Comparison of ENCODE assay signal across 9 mouse cellular contexts in the genomic region with DNA sequence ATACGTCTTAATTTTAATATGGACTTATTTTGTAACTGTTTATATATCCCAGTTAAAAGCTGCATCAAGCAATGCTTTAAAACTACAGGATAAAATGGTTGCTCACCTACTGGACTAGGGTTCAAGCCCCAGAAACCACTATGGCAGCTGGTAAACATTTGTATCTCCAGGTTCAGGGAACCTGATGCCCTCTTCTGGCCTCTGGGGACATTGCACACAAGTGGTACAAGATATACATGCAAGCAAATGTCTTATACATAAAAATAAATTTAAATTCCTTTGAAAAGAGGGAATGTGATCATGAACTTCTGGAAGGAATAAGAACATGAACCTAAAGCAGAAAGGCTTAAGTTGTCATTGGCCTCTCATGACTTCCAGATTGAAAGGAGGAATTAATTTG.
A peak's percentile ranks its signal among the peaks of the same experiment; 100 is the strongest.
DNase-seq lines count a peak whose midpoint lies in the region; ATAC-seq and TF ChIP-seq lines count a peak whose summit lies in the region.
"Had no signal": no experiment of that assay in that cellular context is flagged by ENCODE, and none has a peak within 500 bp of the region (broad histone marks: within the 10 kb centered on the region; RNA-seq: fewer than 3 reads in every experiment).

No protein-coding gene starts in this region.

- H3K4me1 ChIP-seq in intestine, postnatal 0 days (replicated peaks; ENCODE audit: control insufficient read depth, insufficient read depth, low read length), result no peaks in the 10 kb centered on the region
- no peaks in the 10 kb centered on the region for H3K4me1 ChIP-seq in intestine, embryonic 15.5 days (replicated peaks)
- no peaks in the 10 kb centered on the region for H3K4me1 ChIP-seq in E14TG2a.4 (replicated peaks; ENCODE audit: low read depth, low read length)
- H3K4me1 ChIP-seq: stomach, embryonic 15.5 days had no signal

- no peak overlapping the region for H3K4me2 ChIP-seq in intestine, postnatal 0 days (replicated peaks; ENCODE audit: low read depth)
- no peak overlapping the region for H3K4me2 ChIP-seq in intestine, embryonic 15.5 days (replicated peaks)
- H3K4me2 ChIP-seq: stomach, embryonic 15.5 days had no signal

- TF ChIP-seq CTCF in intestine, postnatal 0 days (IDR thresholded peaks at IDR 0.05; ENCODE audit: low read depth), result peak; percentile 55
- peak; percentile 58 for TF ChIP-seq CTCF in E14TG2a.4 (conservative IDR thresholded peaks at IDR 0.05; ENCODE audit: low read length)

- H3K36me3 ChIP-seq in intestine, postnatal 0 days (ENCODE audit: control insufficient read depth, insufficient read depth), result no peaks in the 10 kb centered on the region
- H3K36me3 ChIP-seq in intestine, embryonic 15.5 days, result no peaks in the 10 kb centered on the region
- H3K36me3 ChIP-seq in E14TG2a.4 (ENCODE audit: insufficient read depth, low read length), result no peaks in the 10 kb centered on the region
- H3K36me3 ChIP-seq: stomach, embryonic 15.5 days had no signal

- 84% methylated on average over 1 of the region's 1 CpGs for WGBS in intestine, postnatal 0 days
- 77% methylated on average over 1 of the region's 1 CpGs for WGBS in intestine, embryonic 15.5 days

- intact Hi-C loops in left cerebral cortex, postnatal 25 days (cut with DNase I), result no loop called here

- H3K27ac ChIP-seq in intestine, postnatal 0 days (ENCODE audit: low read depth, low read length), result no peak overlapping the region
- H3K27ac ChIP-seq in intestine, embryonic 15.5 days, result no peak overlapping the region
- H3K27ac ChIP-seq: stomach, embryonic 15.5 days had no signal

- H3K9ac ChIP-seq in intestine, postnatal 0 days (ENCODE audit: low read depth, low read length), result no peak overlapping the region
- H3K9ac ChIP-seq in intestine, embryonic 15.5 days, result no peak overlapping the region
- H3K9ac ChIP-seq: stomach, embryonic 15.5 days had no signal

- H3K4me3 ChIP-seq in intestine, postnatal 0 days (ENCODE audit: low read depth, low read length), result no peak overlapping the region
- no peak overlapping the region for H3K4me3 ChIP-seq in intestine, embryonic 15.5 days (replicated peaks)
- no peak overlapping the region for H3K4me3 ChIP-seq in E14TG2a.4 (replicated peaks; ENCODE audit: low read length)
- H3K4me3 ChIP-seq: stomach, embryonic 15.5 days had no signal

- no peaks in the 10 kb centered on the region for H3K27me3 ChIP-seq in intestine, postnatal 0 days (replicated peaks; ENCODE audit: control insufficient read depth, insufficient read depth, low read length)
- no peaks in the 10 kb centered on the region for H3K27me3 ChIP-seq in intestine, embryonic 15.5 days (replicated peaks)
- H3K27me3 ChIP-seq in E14TG2a.4 (ENCODE audit: insufficient read depth, low read length), result no peaks in the 10 kb centered on the region
- H3K27me3 ChIP-seq: stomach, embryonic 15.5 days had no signal

- peak; percentile 1 for DNase-seq in 3134 (ENCODE audit: extremely low read depth, insufficient read length, low spot score)
- peak; percentile 16 for DNase-seq in embryo, embryonic 9.5 days (ENCODE audit: extremely low spot score)
- no peak for DNase-seq in gastrocnemius, postnatal 10 days
- no peak for DNase-seq in left cerebral cortex, postnatal 25 days (ENCODE audit: low spot score in 2 of 2)

- ATAC-seq in intestine, postnatal 0 days, result no peak
- ATAC-seq in intestine, embryonic 15.5 days, result no peak
- no peak; the same call in 1 of the 2 replicates for ATAC-seq in granulocyte monocyte progenitor cell, adult 5-6 weeks (replicated peaks; ENCODE audit: poor library complexity, severe bottlenecking)

- H3K9me3 ChIP-seq in intestine, postnatal 0 days (ENCODE audit: control insufficient read depth), result no peaks in the 10 kb centered on the region
- H3K9me3 ChIP-seq in intestine, embryonic 15.5 days, result no peaks in the 10 kb centered on the region
- H3K9me3 ChIP-seq in E14TG2a.4 (ENCODE audit: low read length), result no peaks in the 10 kb centered on the region
- H3K9me3 ChIP-seq: stomach, embryonic 15.5 days had no signal

Comparison
In these comparisons a context has a peak if more than half of its experiments do, and no peak if none do; other contexts are left out.
1. DNase-seq: peak in 3134 (single experiment) and embryo, embryonic 9.5 days (single experiment); none in gastrocnemius, postnatal 10 days (single experiment) and left cerebral cortex, postnatal 25 days (0 of 2).